Mouse (Mus musculus): ENCODE measurements around the gene Dnaaf3. TPM values are rescaled to one million over a fixed set of nuclear protein-coding genes. Genes with fewer than 3 reads are reported as not detected.
A peak's percentile ranks its signal among the peaks of the same experiment; 100 is the strongest.
"Not testable (repeated sequence)": the region's sequence is repeated elsewhere in the genome, so short reads cannot be mapped to it uniquely, and the experiment has no call there.

Gene Dnaaf3
- total and polyA plus RNA-seq, 2 experiments from 2014 or later = 1.7 to 2.4 TPM

GRCm38 (mm10) chr7:4526341-4527301 is 5.6 kb downstream of the Dnaaf3 start:
- no peaks in the 10 kb centered on the region for H3K9me3 ChIP-seq (ENCODE audit: low read length)
- peaks cover 4% of the 10 kb centered on the region; the same call in 1 of the 2 replicates for H3K4me1 ChIP-seq (ENCODE audit: insufficient read depth, low read length)
- H3K36me3 ChIP-seq (ENCODE audit: insufficient read depth, low read length) = no peaks in the 10 kb centered on the region
- DNase-seq (ENCODE audit: low spot score) (peak; percentile 92), ATAC-seq (ENCODE audit: low FRiP score) (peak; percentile 89)
- WGBS = 23% methylated on average over 40 of the region's 40 CpGs
- no peak overlapping the region for H3K27ac ChIP-seq (ENCODE audit: low read depth, low read length)
- H3K4me3 ChIP-seq (ENCODE audit: low read depth, low read length) = peak overlapping the region; percentile 25
- TF ChIP-seq CTCF (IDR thresholded peaks at IDR 0.05) = peak; percentile 87
- H3K4me2 ChIP-seq (ENCODE audit: low read depth, low read length, poor library complexity, severe bottlenecking) = peak overlapping the region; percentile 53
- peak overlapping the region; percentile 50 for H3K9ac ChIP-seq (replicated peaks; ENCODE audit: low read length, poor library complexity, severe bottlenecking)
- H3K27me3 ChIP-seq (ENCODE audit: insufficient read depth, low read length) = 0 out of 2 replicates have a peak, but pooled peaks cover 1% of the 10 kb centered on the region

- H3K36me3 ChIP-seq (ENCODE audit: insufficient read depth, low read length); ATAC-seq (ENCODE audit: low FRiP score); H3K4me1 ChIP-seq (ENCODE audit: insufficient read depth, low read length); H3K27ac ChIP-seq (ENCODE audit: low read depth, low read length); H3K27me3 ChIP-seq (ENCODE audit: insufficient read depth, low read length); H3K9me3 ChIP-seq (ENCODE audit: low read length); H3K9ac ChIP-seq (replicated peaks; ENCODE audit: low read length, poor library complexity, severe bottlenecking); H3K4me2 ChIP-seq (ENCODE audit: low read depth, low read length, poor library complexity, severe bottlenecking); H3K4me3 ChIP-seq (ENCODE audit: low read depth, low read length): not testable (repeated sequence)
- peak; percentile 74 for DNase-seq (ENCODE audit: low spot score)
- WGBS = 72% methylated on average over 15 of the region's 15 CpGs
- TF ChIP-seq CTCF (IDR thresholded peaks at IDR 0.05) = peak; percentile 77
Measured at GRCm38 (mm10) chr7:4524212-4524922, 7.9 kb downstream of the Dnaaf3 start, which contains the start of gene Tnni3. TSS of gene Tnni3 (minus strand) at chr7:4524229.

- TF ChIP-seq CTCF (IDR thresholded peaks at IDR 0.05) = no peak
- no peaks in the 10 kb centered on the region for H3K36me3 ChIP-seq (ENCODE audit: insufficient read depth, low read length)
- DNase-seq (ENCODE audit: low spot score) = no peak
- ATAC-seq (ENCODE audit: low FRiP score) = no peak
- H3K4me3 ChIP-seq (ENCODE audit: low read depth, low read length) = no peak overlapping the region
- H3K9me3 ChIP-seq (ENCODE audit: low read length) = no peaks in the 10 kb centered on the region
- WGBS = 93% methylated on average over 33 of the region's 33 CpGs
- H3K27me3 ChIP-seq (ENCODE audit: insufficient read depth, low read length) = 0 out of 2 replicates have a peak, but pooled peaks cover 2% of the 10 kb centered on the region
- H3K4me1 ChIP-seq (ENCODE audit: insufficient read depth, low read length) = peaks cover 4% of the 10 kb centered on the region; the same call in 1 of the 2 replicates
- no peak overlapping the region for H3K27ac ChIP-seq (ENCODE audit: low read depth, low read length)
- no peak overlapping the region for H3K4me2 ChIP-seq (ENCODE audit: low read depth, low read length, poor library complexity, severe bottlenecking)
- H3K9ac ChIP-seq (replicated peaks; ENCODE audit: low read length, poor library complexity, severe bottlenecking) = no peak overlapping the region
Measured at GRCm38 (mm10) chr7:4523205-4524130, 8.8 kb downstream of the Dnaaf3 start.

GRCm38 (mm10) chr7:4522292-4522691 is 10.0 kb downstream of the Dnaaf3 start:
- ATAC-seq (ENCODE audit: low FRiP score) (no peak), DNase-seq (ENCODE audit: low spot score) (no peak)
- Histone ChIP-seq H3K9ac (replicated peaks; ENCODE audit: low read length, poor library complexity, severe bottlenecking) (no peak overlapping the region), H3K27ac (ENCODE audit: low read depth, low read length) (no peak overlapping the region), H3K27me3 (ENCODE audit: insufficient read depth, low read length) (0 out of 2 replicates have a peak, but pooled peaks cover 2% of the 10 kb centered on the region), H3K4me2 (ENCODE audit: low read depth, low read length, poor library complexity, severe bottlenecking) (no peak overlapping the region), H3K4me1 (ENCODE audit: insufficient read depth, low read length) (peaks cover 4% of the 10 kb centered on the region; the same call in 1 of the 2 replicates), H3K4me3 (ENCODE audit: low read depth, low read length) (no peak overlapping the region), H3K36me3 (ENCODE audit: insufficient read depth, low read length) (no peaks in the 10 kb centered on the region), H3K9me3 (ENCODE audit: low read length) (no peaks in the 10 kb centered on the region)
- 77% methylated on average over 6 of the region's 6 CpGs for WGBS
- no peak for TF ChIP-seq CTCF (IDR thresholded peaks at IDR 0.05)

Measured in midbrain, postnatal 0 days (tissue).